Mouse (Mus musculus): Measurements from ENCODE around the gene Slc35b2. TPM values are rescaled to one million over a fixed set of nuclear protein-coding genes. Genes with fewer than 3 reads are reported as not detected.
A peak's percentile ranks its signal among the peaks of the same experiment; 100 is the strongest.

The Slc35b2 gene
- total and polyA plus RNA-seq, 2 experiments from 2014 or later = 90.3 to 139 TPM

- WGBS = 19% methylated on average over 5 of the region's 5 CpGs
- H3K9me3 ChIP-seq (ENCODE audit: low read length) = no peaks in the 10 kb centered on the region
- no peak overlapping the region for H3K9ac ChIP-seq (replicated peaks; ENCODE audit: low read length)
- H3K36me3 ChIP-seq (ENCODE audit: insufficient read depth, low read length) = no peaks in the 10 kb centered on the region
- H3K27ac ChIP-seq = no peak overlapping the region
- no peak for ATAC-seq
- no peak overlapping the region for H3K4me2 ChIP-seq (ENCODE audit: low read depth, low read length)
- no peaks in the 10 kb centered on the region for H3K4me1 ChIP-seq (ENCODE audit: insufficient read depth, low read length)
- H3K27me3 ChIP-seq (ENCODE audit: insufficient read depth, low read length) = no peaks in the 10 kb centered on the region
- H3K4me3 ChIP-seq (ENCODE audit: low read length) = no peak overlapping the region
- DNase-seq (ENCODE audit: low spot score) = no peak
- TF ChIP-seq CTCF (IDR thresholded peaks at IDR 0.05; ENCODE audit: low read depth) = no peak
Observed at GRCm38 (mm10) chr17:45536264-45536663, 27.4 kb upstream of the Slc35b2 start.

- no peaks in the 10 kb centered on the region for H3K36me3 ChIP-seq (ENCODE audit: insufficient read depth, low read length)
- DNase-seq (ENCODE audit: low spot score) (no peak), ATAC-seq (no peak)
- no peak overlapping the region for H3K4me2 ChIP-seq (ENCODE audit: low read depth, low read length)
- H3K9ac ChIP-seq (replicated peaks; ENCODE audit: low read length) = no peak overlapping the region
- H3K9me3 ChIP-seq (ENCODE audit: low read length) = no peaks in the 10 kb centered on the region
- no peaks in the 10 kb centered on the region for H3K27me3 ChIP-seq (ENCODE audit: insufficient read depth, low read length)
- H3K4me3 ChIP-seq (ENCODE audit: low read length) = no peak overlapping the region
- 0 out of 2 replicates have a peak, but pooled peaks cover 2% of the 10 kb centered on the region for H3K4me1 ChIP-seq (ENCODE audit: insufficient read depth, low read length)
- H3K27ac ChIP-seq = no peak overlapping the region
- WGBS = 52% methylated on average over 4 of the region's 4 CpGs
- TF ChIP-seq CTCF (IDR thresholded peaks at IDR 0.05; ENCODE audit: low read depth) = no peak
Observed at GRCm38 (mm10) chr17:45538394-45538793, 25.3 kb upstream of the Slc35b2 start.

GRCm38 (mm10) chr17:45539664-45540063, 24.0 kb upstream of the Slc35b2 start:
- DNase-seq (ENCODE audit: low spot score) (no peak), ATAC-seq (no peak)
- H3K4me1 ChIP-seq (ENCODE audit: insufficient read depth, low read length) = 0 out of 2 replicates have a peak, but pooled peaks cover 2% of the 10 kb centered on the region
- H3K27me3 ChIP-seq (ENCODE audit: insufficient read depth, low read length) = no peaks in the 10 kb centered on the region
- no peak for TF ChIP-seq CTCF (IDR thresholded peaks at IDR 0.05; ENCODE audit: low read depth)
- no peak overlapping the region for H3K4me2 ChIP-seq (ENCODE audit: low read depth, low read length)
- no peak overlapping the region for H3K4me3 ChIP-seq (ENCODE audit: low read length)
- no peaks in the 10 kb centered on the region for H3K9me3 ChIP-seq (ENCODE audit: low read length)
- no peaks in the 10 kb centered on the region for H3K36me3 ChIP-seq (ENCODE audit: insufficient read depth, low read length)
- H3K9ac ChIP-seq (replicated peaks; ENCODE audit: low read length) = no peak overlapping the region
- 78% methylated on average over 21 of the region's 21 CpGs for WGBS
- no peak overlapping the region for H3K27ac ChIP-seq

- H3K9ac ChIP-seq (replicated peaks; ENCODE audit: low read length) = no peak overlapping the region
- TF ChIP-seq CTCF (IDR thresholded peaks at IDR 0.05; ENCODE audit: low read depth) = no peak
- no peak for DNase-seq (ENCODE audit: low spot score)
Observed at GRCm38 (mm10) chr17:45542129-45542528, 21.5 kb upstream of the Slc35b2 start.

GRCm38 (mm10) chr17:45542705-45543104, 21.0 kb upstream of the Slc35b2 start:
- TF ChIP-seq CTCF (IDR thresholded peaks at IDR 0.05; ENCODE audit: low read depth) = no peak
- ATAC-seq = no peak
- Histone ChIP-seq H3K36me3 (ENCODE audit: insufficient read depth, low read length) (0 out of 2 replicates have a peak, but pooled peaks cover 2% of the 10 kb centered on the region), H3K9ac (replicated peaks; ENCODE audit: low read length) (no peak overlapping the region), H3K27ac (no peak overlapping the region), H3K9me3 (ENCODE audit: low read length) (no peaks in the 10 kb centered on the region), H3K4me1 (ENCODE audit: insufficient read depth, low read length) (peaks cover 2% of the 10 kb centered on the region; the same call in 1 of the 2 replicates), H3K4me2 (ENCODE audit: low read depth, low read length) (no peak overlapping the region), H3K27me3 (ENCODE audit: insufficient read depth, low read length) (peaks cover 7% of the 10 kb centered on the region; the same call in 1 of the 2 replicates), H3K4me3 (ENCODE audit: low read length) (no peak overlapping the region)
- 59% methylated on average over 2 of the region's 2 CpGs for WGBS
- DNase-seq (ENCODE audit: low spot score) = no peak

More at GRCm38 (mm10) chr17:45542129-45542528, 21.5 kb upstream of the Slc35b2 start:
- Histone ChIP-seq H3K4me3 (ENCODE audit: low read length) (no peak overlapping the region), H3K27ac (no peak overlapping the region; the same call in 1 of the 2 replicates), H3K36me3 (ENCODE audit: insufficient read depth, low read length) (0 out of 2 replicates have a peak, but pooled peaks cover 2% of the 10 kb centered on the region), H3K4me1 (ENCODE audit: insufficient read depth, low read length) (peaks cover 2% of the 10 kb centered on the region; the same call in 1 of the 2 replicates), H3K9me3 (ENCODE audit: low read length) (no peaks in the 10 kb centered on the region), H3K4me2 (ENCODE audit: low read depth, low read length) (no peak overlapping the region), H3K27me3 (ENCODE audit: insufficient read depth, low read length) (peaks cover 7% of the 10 kb centered on the region; the same call in 1 of the 2 replicates)
- 36% methylated on average over 6 of the region's 6 CpGs for WGBS
- no peak for ATAC-seq

GRCm38 (mm10) chr17:45543115-45543514, 20.6 kb upstream of the Slc35b2 start:
- ATAC-seq = no peak
- Histone ChIP-seq H3K27me3 (ENCODE audit: insufficient read depth, low read length) (peaks cover 7% of the 10 kb centered on the region; the same call in 1 of the 2 replicates), H3K4me1 (ENCODE audit: insufficient read depth, low read length) (peaks cover 2% of the 10 kb centered on the region; the same call in 1 of the 2 replicates), H3K9ac (replicated peaks; ENCODE audit: low read length) (no peak overlapping the region), H3K4me3 (ENCODE audit: low read length) (no peak overlapping the region), H3K4me2 (ENCODE audit: low read depth, low read length) (no peak overlapping the region), H3K9me3 (ENCODE audit: low read length) (no peaks in the 10 kb centered on the region), H3K36me3 (ENCODE audit: insufficient read depth, low read length) (0 out of 2 replicates have a peak, but pooled peaks cover 2% of the 10 kb centered on the region), H3K27ac (peak overlapping the region; percentile 20; the same call in 1 of the 2 replicates)
- no peak for TF ChIP-seq CTCF (IDR thresholded peaks at IDR 0.05; ENCODE audit: low read depth)
- DNase-seq (ENCODE audit: low spot score) = no peak
- 35% methylated on average over 1 of the region's 1 CpGs for WGBS
